Mouse (Mus musculus) urinary bladder, postnatal 25 days (tissue): ENCODE data around the gene Dusp10.
A peak's percentile ranks its signal among the peaks of the same experiment; 100 is the strongest.

Experiments
- DNase-seq: peaks from one replicate; pipeline ENCODE4 v3.0.0; 2022; ENCODE audit warnings: low spot score

Dusp10 gene

DNA sequence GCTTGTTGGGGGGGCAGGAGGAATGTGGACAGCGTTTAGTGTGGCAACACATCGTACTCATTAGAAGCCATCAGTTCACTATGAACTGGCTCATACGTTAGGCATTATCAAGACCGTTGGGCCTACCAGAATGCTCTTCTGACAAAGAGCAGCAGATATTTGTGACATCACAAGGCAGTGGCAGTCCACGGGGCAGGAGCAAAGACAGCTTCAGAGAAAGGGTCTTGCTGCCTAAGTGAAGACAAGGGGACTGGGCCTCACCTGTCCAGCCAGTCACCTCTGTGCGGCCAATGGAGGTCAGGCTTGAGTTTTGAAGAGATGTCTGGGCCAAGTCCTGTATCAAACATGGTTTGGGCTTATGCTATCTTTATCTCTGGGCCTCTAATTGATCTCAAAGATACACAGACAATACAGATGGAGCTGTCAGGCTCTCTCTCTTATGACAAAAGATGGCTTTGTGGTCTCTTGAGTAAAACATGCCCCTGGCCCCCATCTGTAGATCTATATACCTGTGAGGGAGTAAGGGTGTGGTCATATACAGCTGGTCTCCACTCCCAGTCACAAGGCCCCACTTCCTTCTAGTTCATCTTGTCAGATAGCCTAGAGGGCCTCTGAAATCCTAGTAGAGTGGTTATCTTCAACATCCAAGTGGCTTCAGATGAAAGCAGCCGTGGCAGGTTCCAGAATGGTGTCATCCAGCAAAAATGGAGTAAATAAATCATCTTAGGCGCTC, 17.1 kb downstream of the Dusp10 start:
- no peak for DNase-seq

DNA sequence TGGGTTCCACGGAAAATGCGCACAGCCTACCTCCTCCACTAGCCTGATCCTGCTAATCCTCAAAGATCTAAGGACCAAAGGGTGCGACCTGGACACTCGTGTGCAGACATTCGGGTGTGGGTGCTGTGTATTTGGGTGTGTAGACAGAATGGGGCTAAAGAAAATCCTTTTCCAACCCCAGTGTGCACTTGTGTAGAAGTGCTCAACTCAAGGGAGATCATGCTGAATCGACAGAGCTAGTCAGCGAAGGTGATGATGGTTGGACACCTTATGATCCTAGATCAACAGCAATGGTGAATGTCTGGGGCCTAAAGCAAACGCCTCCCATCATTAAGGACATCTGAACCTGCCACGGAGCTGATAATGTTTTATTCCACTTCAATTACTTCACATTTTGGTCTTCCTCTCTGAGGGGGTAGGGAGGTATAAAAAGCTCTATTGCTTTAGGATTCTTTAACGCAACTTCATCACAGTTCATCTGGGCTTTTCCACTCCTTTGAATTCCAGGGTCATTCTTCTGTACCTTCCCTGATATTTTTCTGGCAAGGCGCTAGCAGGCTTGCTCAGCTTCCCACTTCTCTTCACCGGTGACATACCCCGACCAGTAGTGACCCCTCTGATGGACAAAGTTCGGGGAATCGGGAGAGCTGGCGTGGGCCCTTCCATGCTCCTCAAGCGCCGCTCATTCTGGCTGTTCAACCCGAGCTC, 19.7 kb downstream of the Dusp10 start:
- no peak for DNase-seq

DNA sequence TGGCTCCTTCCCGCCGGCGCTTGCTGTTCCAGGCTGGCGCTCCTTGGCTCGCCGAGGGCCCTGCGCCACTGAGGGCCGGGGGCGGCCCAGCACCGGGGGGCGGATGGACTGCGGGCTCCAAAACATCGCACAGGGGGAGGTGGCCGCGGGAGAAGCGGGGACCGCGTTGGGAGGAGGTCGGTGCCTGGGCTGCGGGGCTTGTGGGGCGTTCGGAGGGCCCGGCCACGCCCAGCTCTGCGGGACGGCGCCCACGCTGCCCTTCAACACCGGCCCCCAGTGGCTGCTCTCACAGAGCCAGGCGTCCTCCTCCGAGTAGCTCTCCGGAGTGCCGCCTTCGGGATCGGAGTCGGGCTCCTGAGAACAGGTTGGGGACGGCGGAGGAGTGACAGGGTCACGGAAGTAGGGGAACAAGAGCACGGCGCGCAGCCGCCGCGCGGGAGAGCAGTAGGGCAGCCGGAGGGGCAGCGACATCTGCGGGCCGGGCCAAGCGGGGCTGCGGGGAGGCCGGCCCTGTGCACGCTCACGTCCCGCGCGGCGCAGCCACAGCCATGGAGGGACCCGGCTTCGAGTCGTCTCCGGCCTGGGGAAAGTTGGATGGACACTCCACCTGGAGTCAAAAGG, 20.4 kb downstream of the Dusp10 start:
- DNase-seq, result peak; percentile 62

DNA sequence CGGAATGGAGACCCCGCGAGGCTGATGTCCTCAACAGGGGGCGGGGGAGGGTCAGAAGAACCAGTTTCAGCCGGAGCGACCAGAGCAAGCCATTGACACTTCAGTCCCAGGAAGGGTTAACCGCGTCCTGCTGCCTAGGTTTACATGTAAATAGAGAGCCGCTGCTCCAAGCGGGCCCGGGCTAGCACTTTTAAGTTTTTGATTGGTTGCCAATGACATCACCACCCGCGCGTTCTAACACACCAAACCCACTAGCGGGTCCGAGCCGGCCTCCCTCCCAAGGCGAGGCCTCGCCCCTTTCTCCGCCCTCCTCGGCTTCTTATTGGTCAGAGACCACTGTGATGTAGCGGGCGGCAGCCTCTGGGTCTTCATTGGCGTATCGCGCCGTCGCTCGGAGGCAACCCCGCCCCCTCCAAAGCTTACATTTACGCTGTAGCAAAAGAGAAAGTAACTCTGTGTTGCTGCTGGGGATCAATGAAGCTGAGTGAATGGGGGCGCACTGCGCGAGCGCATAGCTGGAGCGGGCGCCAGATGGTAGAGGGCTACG, 21.0 kb downstream of the Dusp10 start, which contains the start of gene 1700056E22Rik:
TSS of gene 1700056E22Rik (minus strand) at position 291 of the 547 bp plus-strand sequence.
- peak; percentile 91 for DNase-seq

DNA sequence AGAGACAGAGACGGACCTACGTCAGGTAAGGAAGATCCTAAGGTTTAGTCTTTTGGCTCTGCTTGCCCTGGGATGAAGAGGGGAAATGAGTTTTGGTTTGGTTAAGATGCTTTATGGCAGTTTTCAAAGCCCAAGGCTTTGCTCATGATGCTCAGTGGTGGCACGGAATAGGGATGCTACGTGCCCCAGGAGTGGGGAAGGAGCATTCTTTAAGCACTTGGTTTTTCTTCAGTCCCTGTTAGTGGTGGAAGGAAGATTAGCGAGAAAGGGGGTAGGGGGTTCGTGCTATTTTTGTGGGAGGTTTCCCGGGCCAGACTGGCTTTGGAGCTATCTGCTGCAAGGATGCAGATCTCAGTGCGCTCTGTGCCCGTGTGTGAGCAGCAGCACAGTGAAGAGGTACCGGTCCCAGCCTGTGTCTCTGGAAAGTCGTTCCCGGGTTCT, 21.7 kb downstream of the Dusp10 start:
- DNase-seq, result no peak

DNA sequence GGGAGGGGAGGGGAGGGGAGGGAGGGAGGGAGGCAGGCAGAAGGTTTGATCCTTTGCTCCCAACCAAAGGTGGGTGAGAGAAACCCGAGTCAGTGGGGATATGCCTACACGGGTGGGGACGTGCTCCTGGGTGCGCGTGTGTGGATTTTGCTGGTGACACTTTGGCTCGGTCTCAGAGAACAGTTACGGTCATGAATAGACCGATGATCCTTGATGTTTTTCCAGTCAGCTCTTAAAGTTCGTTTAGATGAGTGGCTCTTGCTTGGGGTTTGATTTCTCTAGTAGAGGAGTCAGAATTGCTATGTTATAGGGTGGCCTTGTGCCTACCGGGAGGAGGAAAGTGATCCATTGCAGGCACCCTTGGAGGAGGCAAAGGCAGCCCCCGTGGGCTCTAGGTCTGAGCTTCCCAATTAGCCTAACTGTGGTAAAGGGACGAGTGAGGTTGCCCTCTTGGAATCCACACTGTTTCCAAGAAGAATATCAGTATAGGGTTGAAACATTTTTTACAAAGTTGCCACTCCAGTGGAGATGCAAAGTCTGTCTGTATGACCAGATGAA, 22.3 kb downstream of the Dusp10 start:
- no peak for DNase-seq

DNA sequence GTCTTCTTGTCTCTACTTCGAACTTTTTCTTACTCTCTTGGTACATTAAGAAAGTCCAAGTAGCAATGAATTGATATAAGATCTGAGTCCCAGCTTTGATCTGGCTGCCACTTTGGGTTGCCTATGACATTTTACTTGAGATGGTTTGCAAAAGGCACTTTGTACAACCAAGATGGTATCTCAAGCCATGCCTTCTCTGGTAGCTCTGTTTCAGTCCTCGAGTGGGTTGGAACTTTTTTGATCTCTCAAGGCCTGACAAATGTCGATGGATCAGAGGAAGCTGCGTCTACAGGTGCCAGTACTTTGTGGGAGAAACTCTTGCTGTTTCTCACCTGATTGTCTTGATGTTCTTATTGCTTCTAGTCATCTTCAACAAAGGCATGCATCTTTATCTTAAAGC, 24.7 kb downstream of the Dusp10 start:
- DNase-seq, result no peak

DNA sequence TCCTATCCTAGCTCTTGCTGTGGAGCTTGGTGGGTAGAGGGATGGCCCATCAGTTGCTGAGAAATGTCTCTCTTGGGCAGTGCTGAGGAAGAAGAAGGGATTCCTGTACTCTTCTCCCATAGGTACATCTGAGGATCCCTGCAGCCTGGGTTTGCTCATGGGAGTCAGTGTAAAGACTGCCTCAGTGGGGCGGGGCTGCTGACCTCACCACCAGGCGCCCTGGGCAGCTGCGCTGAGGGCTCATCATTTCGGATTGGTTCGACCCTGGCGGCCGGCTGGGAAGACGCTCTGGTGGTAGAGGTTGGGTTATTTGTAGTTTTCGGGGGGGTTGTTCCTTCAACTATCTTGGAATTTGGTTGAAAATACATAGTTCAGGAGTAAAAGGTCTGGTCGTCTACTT, 26.2 kb downstream of the Dusp10 start:
- no peak for DNase-seq

DNA sequence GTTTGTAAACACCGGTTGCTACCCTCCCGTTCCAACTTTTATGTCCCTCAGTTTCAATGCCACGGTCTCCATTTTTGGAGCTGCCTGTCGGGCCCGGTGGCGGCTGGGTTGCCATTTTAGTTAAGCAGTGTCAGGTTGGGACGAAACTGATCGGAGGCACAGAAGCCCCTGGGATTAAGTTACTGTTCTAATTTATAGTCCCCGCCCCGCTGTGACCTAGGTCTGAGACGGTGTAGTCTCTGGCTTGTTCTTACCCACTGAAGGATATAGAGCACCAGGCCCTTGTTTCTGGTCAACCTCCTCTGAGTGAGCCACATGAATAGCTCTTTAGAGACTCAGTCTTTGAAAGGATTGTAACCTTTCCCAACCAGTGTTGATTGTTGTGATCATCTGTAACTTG, 27.1 kb downstream of the Dusp10 start:
- DNase-seq, result no peak

DNA sequence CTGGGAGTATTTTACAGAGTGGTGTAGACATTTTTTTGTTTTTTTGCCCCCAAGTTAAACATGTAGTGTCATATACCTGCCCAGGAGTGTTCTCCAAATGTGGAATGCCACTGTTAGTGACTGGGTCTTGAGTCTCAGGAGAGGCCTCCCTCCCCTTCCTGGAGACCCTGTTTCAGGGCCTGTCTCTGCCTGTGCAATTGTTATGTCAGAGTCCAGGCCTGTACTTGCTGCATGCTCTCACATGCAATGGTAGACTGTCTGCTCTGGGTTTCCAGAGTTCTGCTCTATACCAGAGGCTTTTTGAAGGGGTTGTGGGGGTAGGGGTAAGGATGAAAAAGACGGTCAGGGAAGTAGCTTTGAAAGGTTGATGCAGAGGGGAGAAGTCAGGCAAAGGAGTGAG, 27.8 kb downstream of the Dusp10 start:
- DNase-seq, result no peak

DNA sequence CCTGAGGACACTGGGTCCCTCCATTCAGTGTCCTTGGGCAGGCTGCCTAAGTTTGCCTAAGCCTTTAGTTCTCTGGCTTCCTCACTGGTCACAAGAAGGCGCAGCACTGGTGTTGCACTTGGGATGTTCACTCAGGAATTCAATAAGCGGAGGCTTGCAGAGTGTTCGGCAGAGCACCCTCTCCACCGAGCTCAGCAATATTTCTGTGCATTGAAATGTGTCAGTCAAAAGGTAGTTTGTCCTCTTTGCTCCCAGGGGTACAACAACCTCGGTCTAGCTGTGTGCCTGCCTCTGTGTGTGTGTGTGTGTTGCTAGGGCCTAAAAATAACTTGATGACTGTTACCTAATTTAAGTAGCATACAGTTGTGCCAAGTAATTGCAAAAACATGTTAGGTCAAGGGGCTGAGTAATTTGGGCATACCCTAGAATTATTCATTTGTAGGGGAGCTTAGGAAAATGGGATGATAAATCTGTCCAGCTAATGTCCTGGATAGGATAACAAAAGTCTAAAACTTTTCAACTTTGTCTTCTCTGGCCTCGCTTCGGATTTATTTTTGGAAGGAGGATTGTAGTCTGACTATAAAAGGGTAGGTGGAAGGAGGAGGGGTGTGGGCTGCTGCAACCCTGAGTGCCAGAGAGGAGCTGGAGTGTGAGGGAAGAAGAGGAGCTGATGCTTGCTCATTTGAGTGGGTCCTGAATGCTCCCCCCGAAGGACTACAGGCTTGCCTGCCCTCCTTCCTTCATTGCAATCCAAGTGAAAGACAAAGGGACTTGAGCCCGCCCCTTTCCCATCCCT, 28.9 kb downstream of the Dusp10 start:
- DNase-seq, result no peak

DNA sequence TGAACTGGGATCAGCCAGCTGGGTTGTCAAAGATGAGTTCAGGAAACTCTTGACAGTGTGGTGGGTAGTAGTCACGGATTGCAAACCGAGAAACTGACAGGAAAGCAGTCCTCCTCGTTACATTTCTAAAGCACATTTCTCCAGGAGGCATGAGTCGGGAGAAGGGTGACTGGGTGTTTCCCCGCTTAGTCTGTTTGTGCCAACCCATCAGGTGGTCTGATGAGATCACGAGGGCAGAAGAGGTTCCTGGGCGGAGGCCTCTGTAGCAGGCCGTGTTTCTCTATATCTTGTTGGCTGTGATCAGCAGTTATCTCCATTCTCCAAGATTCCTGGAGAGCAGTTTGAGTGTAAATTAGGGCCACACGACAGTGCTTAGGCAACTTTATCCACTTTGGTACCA, 29.6 kb downstream of the Dusp10 start:
- DNase-seq, result no peak

DNA sequence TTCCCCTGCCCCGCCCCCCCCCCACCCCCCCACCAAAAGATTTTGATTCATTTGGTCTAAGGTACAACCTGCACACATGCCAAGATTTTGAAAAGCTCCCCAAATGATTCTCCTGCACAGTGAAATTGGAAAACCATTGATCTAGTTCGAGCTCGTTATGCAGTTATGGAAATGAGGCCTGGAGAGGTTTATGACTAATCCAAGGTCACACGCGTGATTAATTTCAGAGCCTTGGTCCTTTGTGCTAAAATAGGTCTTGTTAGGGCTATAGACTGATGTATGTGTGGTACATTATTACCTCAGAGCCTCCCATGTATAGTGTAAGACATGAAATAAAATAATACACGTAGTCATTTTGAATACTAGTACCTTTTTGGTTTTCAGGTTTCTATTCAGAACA, 30.3 kb downstream of the Dusp10 start:
- DNase-seq, result no peak

DNA sequence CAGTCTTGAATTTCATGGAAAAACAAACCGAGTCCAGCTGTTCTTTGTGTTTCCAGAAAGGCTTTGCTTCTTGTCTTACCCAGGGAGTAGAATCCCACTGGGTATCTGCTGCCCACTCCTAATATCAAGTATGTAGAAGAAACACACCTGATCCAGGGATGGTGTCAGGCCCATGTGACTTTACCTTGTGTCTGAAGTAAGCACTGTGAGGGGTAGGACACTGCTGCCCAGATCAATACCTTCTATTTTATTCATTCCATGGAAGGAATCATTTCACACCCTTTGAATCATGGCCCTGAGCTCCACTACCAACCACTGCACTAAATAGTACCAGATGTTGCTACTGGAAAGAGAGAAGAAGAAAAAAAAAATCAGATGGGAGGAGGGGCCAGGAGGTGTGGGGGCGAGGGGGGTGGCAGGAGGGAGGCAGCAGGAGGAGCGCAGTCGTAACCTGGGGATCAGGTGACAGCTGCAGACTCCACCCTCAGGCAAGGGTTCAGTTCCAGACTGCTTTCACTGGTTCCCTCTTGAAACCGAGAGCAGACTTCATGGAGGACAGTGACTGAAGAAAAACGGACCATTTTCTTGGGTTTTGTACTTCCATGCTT, 33.1 kb downstream of the Dusp10 start:
- DNase-seq, result no peak

DNA sequence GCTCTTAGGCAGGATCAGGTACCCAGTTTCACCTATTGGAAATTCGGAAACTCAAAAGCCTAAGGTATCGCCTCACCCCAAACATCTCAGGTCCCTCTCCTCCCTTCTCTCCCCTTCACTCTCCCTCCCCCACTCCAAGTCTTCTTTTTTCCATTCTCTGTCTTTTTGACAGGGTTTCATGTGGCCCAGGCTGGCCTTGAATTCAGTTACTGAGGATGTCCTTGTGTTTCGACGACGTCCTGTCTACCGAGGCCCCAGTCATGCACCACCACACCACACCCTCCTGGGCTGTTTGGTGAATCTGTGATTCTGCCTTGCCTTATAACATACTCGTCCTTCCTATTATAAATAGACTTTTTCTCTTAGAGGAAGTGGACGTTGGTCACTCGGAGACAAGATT, 34.7 kb downstream of the Dusp10 start:
- no peak for DNase-seq

DNA sequence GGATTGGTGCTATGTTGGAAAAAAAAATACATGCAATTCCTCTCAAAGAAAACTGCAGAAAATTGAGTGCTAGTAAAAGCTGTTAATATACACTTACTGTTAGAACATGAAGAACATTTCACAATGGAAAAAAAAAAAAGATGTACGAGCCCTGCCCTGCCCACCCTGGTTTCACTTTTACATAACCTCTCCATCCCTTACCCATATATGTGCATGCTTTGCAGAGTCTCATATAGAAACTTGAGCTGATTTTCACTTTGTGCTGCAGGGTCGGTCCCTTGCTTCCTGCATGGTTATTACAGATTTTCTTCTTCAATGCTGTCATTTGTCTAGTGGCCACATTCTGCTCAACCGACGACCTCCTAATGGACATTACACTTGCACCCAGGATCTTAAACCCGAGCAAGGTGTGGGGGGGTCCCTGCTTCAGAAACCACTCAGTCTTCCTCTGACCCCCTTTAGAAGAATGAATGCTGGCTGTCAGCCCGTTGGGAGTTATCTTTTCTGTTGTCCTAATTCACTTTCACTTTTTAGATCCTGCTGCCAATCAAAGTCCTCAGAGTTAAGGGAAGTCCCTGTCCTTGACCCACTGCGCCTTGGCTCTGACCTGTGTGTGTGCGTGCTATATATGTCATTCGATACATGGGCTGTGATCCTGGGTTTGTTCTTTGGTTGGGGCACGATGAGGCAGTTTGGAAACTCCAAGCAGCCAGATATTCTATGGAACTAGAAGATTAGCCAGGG, 35.7 kb downstream of the Dusp10 start:
- DNase-seq, result no peak

DNA sequence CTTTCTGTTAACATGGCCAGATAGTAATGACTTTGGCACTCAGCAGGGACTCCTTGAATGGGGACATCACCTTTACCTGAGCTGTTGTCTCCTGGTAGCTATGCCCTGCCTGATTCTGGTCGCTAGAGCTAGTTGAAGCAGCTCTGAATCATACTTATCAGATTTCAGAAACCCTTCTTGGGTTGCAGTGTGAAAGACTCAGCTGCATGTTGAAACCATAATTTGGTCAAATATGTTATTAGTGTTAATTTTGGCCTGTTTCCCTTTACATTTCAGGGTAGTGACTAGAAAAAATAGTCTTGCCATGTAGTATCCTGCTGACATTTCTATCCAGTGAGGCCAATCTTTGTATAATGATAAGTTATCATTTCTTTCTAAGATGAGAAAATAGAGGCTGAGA, 38.2 kb downstream of the Dusp10 start:
- DNase-seq, result no peak

DNA sequence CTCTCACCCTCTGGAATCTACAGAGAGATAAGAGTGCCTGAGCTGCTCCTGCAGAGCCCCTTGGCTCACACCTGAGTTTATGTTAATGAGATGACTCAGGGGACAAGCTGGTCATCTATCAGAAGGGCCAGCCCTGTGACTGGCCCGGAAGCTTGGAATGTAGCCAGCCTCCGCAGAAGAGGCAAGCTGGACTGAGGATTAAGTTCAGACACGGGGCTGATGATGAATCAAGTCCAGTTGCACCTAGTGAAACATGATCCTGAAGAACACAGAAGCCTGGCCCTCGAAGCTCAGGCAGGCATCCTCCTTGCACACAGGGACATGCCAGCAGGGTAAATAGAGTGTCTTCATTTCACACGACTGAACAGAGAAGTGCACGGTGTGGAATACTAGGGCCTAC, 38.7 kb downstream of the Dusp10 start:
- peak; percentile 50 for DNase-seq

DNA sequence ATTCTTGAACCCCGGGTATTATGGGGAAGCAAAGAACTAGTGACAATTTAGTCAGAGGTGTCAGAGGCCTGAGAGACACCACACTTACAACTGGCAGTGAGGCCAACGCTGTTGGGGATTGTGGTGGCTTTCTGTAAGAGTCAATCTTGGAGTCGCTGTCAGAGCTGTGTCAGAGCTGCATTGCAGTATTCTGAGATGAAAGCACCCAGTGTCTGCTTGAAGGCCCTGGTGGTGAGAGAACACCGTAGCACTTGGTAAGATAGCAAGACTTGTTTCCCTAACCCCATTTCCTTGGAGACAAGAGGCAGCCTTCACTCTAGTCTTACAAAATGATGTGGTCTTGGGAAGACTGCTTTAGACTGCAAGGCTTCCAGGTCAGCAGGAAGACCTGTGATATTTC, 39.2 kb downstream of the Dusp10 start:
- DNase-seq, result no peak

DNA sequence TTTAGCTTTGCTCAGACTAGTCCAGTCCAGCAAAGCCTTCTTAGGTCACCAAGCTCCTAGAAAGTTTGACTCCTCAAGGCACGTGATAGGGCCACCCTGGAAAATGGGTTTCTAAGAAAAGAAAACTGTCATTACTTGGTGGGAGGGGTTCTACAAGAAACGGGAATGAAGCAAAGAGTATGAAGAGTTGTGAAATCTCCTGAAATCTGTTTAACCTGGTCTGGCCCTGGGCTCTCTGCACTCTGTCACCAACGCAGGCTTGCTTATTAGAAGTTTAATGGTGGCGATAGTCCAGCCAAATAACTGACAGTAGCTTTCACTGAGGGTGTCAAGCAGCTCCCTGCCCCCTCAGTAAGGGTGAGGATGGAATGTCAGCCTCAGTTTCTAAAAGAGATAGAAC, 40.0 kb downstream of the Dusp10 start:
- DNase-seq, result no peak

DNA sequence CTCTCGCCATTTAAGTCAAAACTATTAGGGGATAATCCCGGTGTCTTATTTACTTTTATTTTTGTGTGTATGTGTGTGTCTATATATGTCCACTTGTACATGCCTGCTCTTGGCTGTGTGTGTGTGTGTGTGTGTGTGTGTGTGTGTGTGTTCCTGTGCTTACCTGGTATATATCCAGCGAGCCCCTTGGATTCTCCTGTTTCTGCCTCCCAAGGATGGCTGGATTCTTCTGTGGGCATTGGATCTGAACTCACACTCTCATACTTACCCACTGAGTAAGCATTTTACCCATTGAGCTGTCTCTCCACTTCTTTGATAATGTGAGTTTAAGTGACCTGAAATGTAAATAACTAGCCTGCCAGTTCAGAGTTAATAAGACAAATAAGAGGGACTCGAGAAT, 40.6 kb downstream of the Dusp10 start:
- DNase-seq, result no peak
